Mouse (Mus musculus) liver, embryonic 14.5 days (tissue): ENCODE measurements around the gene Dlg1.

Experiments used
- CTCF ChIP-seq: IDR thresholded peaks from 2 replicates; pipeline ENCODE4 v1.5.1; 2016; ENCODE audit warnings: antibody characterized with exemption, low read depth, control low read depth
- EP300 ChIP-seq: IDR thresholded peaks from 2 replicates; pipeline ENCODE4 v1.6.1; 2016; ENCODE audit warnings: antibody characterized with exemption, low read depth

- TF ChIP-seq CTCF (no peak), EP300 (no peak)
These were observed 16.0 kb upstream of the Dlg1 start for GRCm38 (mm10) chr16:31647221-31647620.
